Mouse (Mus musculus) ES-E14 (cell line): Measurements from ENCODE around the gene Endou. TPM values are rescaled to one million over a fixed set of nuclear protein-coding genes. Genes with fewer than 3 reads are reported as not detected.

Source experiments
- DNase-seq: peaks from one replicate; pipeline ENCODE4 v3.0.0-alpha.2; 2013; ENCODE audit warnings: low read depth, low spot score
- H3K27ac ChIP-seq: 2 replicates; pipeline ENCODE4 v1.5.1; 2012; ENCODE audit warnings: low read depth, mild to moderate bottlenecking, low read length, moderate library complexity, mixed read lengths; ENCODE audit not compliant: poor library complexity, insufficient read depth, severe bottlenecking
- H3K36me3 ChIP-seq: 2 replicates; pipeline ENCODE4 v1.6.1; 2012; ENCODE audit warnings: mild to moderate bottlenecking, low read length, moderate library complexity, mixed read lengths; ENCODE audit not compliant: control insufficient read depth, poor library complexity, insufficient read depth, severe bottlenecking
- H3K4me1 ChIP-seq, 2 experiments: fragments of 150-350 bp in 1 of 2; sonication (generic) in 1 of 2; 2 replicates each; pipeline ENCODE4 v1.6.1; 2012; ENCODE audit warnings: low read length in 2 of 2, mild to moderate bottlenecking in 1 of 2, mixed read lengths in 1 of 2; ENCODE audit not compliant: control insufficient read depth in 2 of 2, insufficient read depth in 2 of 2, poor library complexity in 1 of 2
- H3K4me3 ChIP-seq, 2 experiments: fragments of 150-350 bp in 1 of 2; sonication (generic) in 1 of 2; 2 replicates each; pipeline ENCODE4 v1.5.1; 2012; ENCODE audit warnings: low read length in 2 of 2, low read depth in 1 of 2, mild to moderate bottlenecking in 1 of 2, mixed read lengths in 1 of 2; ENCODE audit not compliant: insufficient read depth in 1 of 2, poor library complexity in 1 of 2, severe bottlenecking in 1 of 2
- H3K9ac ChIP-seq: 2 replicates; pipeline ENCODE4 v1.6.1; 2012; ENCODE audit warnings: low read depth, mild to moderate bottlenecking, low read length, mixed read lengths; ENCODE audit not compliant: poor library complexity, insufficient read depth, severe bottlenecking
- H3K9me3 ChIP-seq: fragments of 150-350 bp; sonication (generic); 2 replicates; pipeline ENCODE4 v1.6.1; 2012; ENCODE audit warnings: low read depth, mild to moderate bottlenecking, low read length; ENCODE audit not compliant: control insufficient read depth, insufficient read depth
- CHD2 ChIP-seq: IDR thresholded peaks from 2 replicates; pipeline ENCODE4 v1.6.1; 2014; ENCODE audit warnings: mild to moderate bottlenecking, low read depth, low read length, inconsistent platforms
- HCFC1 ChIP-seq: IDR thresholded peaks from 2 replicates; pipeline ENCODE4 v1.6.1; 2012; ENCODE audit warnings: low read length, inconsistent platforms, borderline replicate concordance; ENCODE audit not compliant: insufficient read depth
- MAFK ChIP-seq: IDR thresholded peaks from 2 replicates; pipeline ENCODE4 v1.6.1; 2014; ENCODE audit warnings: mild to moderate bottlenecking, low read depth, low read length, inconsistent platforms; ENCODE audit not compliant: insufficient read depth
- ZC3H11A ChIP-seq: IDR thresholded peaks from 2 replicates; pipeline ENCODE4 v1.6.1; 2012; ENCODE audit warnings: low read depth, mild to moderate bottlenecking, inconsistent platforms, low read length, borderline replicate concordance
- ZNF384 ChIP-seq: IDR thresholded peaks from 2 replicates; pipeline ENCODE4 v1.6.1; 2012; ENCODE audit warnings: low read depth, low read length, inconsistent platforms
- in situ Hi-C, 2 experiments: fragments of 600-800 bp; cut with MboI; formaldehyde crosslinking; loops; one replicate each; pipeline ENCODE4 v1.15.1; 2025; ENCODE audit warnings: low sequenced_read_pairs in 2 of 2, inconsistent platforms in 1 of 2; ENCODE audit not compliant: unreplicated experiment in 2 of 2
- total RNA-seq: library from RNA; depleted of rRNA; stranded (reverse); fragments of 300-350 nt; gene quantifications from 2 replicates; pipeline ENCODE4 v1.2.3, GENCODE M21; 2012

The Endou gene
- total RNA-seq, 1 experiment, result 0.31 TPM

DNA sequence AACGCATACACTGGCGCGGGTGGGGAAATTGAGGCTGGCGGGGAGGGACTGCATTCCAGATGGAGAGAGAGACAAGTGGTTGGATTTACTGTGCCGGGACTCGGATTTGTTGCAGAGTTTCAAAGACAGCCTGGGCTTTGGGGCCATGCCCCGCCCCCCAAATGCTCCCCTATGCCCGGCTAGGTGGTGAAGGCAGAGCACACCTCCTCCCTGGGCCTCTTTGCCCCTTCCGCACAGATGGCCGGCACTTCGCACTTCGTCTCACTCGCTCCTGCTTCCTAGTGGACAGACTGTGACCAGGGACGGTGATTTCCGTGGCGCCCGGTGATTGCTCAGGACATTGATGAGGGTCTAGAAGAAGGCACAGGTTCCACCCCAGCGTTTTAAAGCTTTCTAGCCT is 37.1 kb upstream of the Endou start:
- H3K27ac ChIP-seq, result no peak overlapping the region

GRCm38 (mm10) chr15:97767280-97768186 is 36.4 kb upstream of the Endou start, which contains the start of gene Rapgef3:
Gene Rapgef3, minus strand, starts transcription at chr15:97767972.
- Histone ChIP-seq H3K9me3 (no peaks in the 10 kb centered on the region), H3K4me3 (peak within 1 kb of the TSS; percentile 62 to 68), H3K36me3 (no peaks in the 10 kb centered on the region), H3K27ac (no peak within 1 kb of the TSS), H3K9ac (peak within 1 kb of the TSS; percentile 75), H3K4me1 (peaks cover 8 to 26% of the 10 kb centered on the region in 2 experiments; a peak in 3 of 4 replicates)
- in situ Hi-C loops, result no loop called here
- DNase-seq, result no peak
- TF ChIP-seq ZNF384 (no peak), HCFC1 (no peak)

More for the DNA sequence above, 37.1 kb upstream of the Endou start:
- peak overlapping the region; percentile 62 to 68 for H3K4me3 ChIP-seq
- peaks cover 8 to 26% of the 10 kb centered on the region in 2 experiments; a peak in 3 of 4 replicates for H3K4me1 ChIP-seq
- DNase-seq, result no peak
- no peak for TF ChIP-seq CHD2
- TF ChIP-seq HCFC1, result no peak
- TF ChIP-seq MAFK, result no peak
- TF ChIP-seq ZC3H11A, result no peak
- TF ChIP-seq ZNF384, result no peak
- H3K9me3 ChIP-seq, result no peaks in the 10 kb centered on the region
- peak overlapping the region; percentile 75 for H3K9ac ChIP-seq
- in situ Hi-C loops, result no loop called here
- H3K36me3 ChIP-seq, result no peaks in the 10 kb centered on the region

DNA sequence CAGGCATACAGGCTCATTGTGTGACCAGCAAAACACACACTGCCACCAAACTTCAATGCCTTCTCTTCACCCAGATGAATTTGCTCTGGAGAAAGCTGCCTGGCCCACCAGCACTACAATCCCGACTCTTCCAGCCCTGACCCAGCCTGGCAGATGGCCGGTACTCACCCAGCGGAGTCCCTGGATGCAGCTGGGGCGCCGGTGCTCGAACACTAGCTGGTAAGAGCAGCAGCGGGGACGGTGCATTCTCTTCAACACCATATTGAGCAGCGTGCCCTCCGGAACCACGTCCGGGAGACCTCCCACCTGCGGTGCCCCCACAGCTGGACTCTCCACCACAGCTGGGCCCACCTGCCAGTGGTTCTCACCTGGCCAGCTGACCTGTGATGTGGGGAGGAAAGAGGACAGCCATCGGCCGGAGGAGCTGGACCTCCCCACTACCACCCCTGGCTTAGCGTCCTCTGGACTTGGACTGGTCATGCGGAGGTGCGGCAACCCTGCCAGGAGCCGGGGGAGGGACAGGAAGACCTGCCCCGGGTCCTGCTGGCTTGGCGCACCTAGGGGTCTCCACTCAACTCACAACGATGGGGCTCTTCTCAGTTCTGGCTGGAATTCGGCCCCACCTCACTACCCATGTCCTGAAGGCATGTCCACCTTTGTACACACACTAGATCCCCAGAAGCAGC is 35.6 kb upstream of the Endou start:
- no peaks in the 10 kb centered on the region for H3K9me3 ChIP-seq
- no peaks in the 10 kb centered on the region for H3K36me3 ChIP-seq
- in situ Hi-C loops, result no loop called here
- DNase-seq, result no peak
- TF ChIP-seq CHD2 (no peak), MAFK (no peak), ZNF384 (no peak), ZC3H11A (no peak)
- no peak overlapping the region for H3K9ac ChIP-seq
- H3K4me3 ChIP-seq, result peak overlapping the region; percentile 62 to 68
- H3K27ac ChIP-seq, result no peak overlapping the region
- H3K4me1 ChIP-seq, result peaks cover 8 to 26% of the 10 kb centered on the region in 2 experiments; a peak in 3 of 4 replicates

DNA sequence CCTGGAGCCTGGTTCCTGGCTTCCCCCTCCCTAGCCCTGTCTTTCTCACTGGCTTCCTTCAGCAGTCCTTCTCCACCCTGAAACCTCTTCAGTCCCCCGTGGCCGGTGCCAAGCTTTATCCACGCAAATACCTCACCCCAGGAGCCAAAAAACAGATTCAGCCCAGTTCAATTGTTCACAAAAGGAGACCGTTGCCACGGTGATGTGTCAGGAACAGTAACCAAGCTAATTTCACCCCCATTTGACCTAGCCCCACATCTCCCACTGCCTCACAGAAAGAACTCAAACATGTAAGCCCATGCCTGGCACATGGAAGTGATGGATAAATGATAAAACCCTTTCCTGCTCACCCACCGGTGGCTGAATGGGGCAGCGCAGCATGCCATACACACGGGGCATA is 35.1 kb upstream of the Endou start:
- H3K4me1 ChIP-seq, result peaks cover 8 to 26% of the 10 kb centered on the region in 2 experiments; a peak in 3 of 4 replicates
- H3K9me3 ChIP-seq, result no peaks in the 10 kb centered on the region
- peak overlapping the region; percentile 62 to 68; a peak in 2 of 4 replicates for H3K4me3 ChIP-seq
- DNase-seq, result no peak
- no peak overlapping the region for H3K9ac ChIP-seq
- H3K27ac ChIP-seq, result no peak overlapping the region
- TF ChIP-seq MAFK, result no peak
- TF ChIP-seq ZC3H11A, result no peak
- TF ChIP-seq ZNF384, result no peak
- TF ChIP-seq HCFC1, result no peak
- TF ChIP-seq CHD2, result no peak
- H3K36me3 ChIP-seq, result no peaks in the 10 kb centered on the region
- in situ Hi-C loops, result no loop called here
